Mouse (Mus musculus) ES-E14 (cell line): Measurements from ENCODE around the gene Ptprs. TPM values are rescaled to one million over a fixed set of nuclear protein-coding genes. Genes with fewer than 3 reads are reported as not detected.

ENCODE experiments used
- DNase-seq: peaks from one replicate; pipeline ENCODE4 v3.0.0-alpha.2; 2013; ENCODE audit warnings: low read depth, low spot score
- H3K27ac ChIP-seq: 2 replicates; pipeline ENCODE4 v1.5.1; 2012; ENCODE audit warnings: low read depth, mild to moderate bottlenecking, low read length, moderate library complexity, mixed read lengths; ENCODE audit not compliant: poor library complexity, insufficient read depth, severe bottlenecking
- H3K36me3 ChIP-seq: 2 replicates; pipeline ENCODE4 v1.6.1; 2012; ENCODE audit warnings: mild to moderate bottlenecking, low read length, moderate library complexity, mixed read lengths; ENCODE audit not compliant: control insufficient read depth, poor library complexity, insufficient read depth, severe bottlenecking
- H3K4me1 ChIP-seq, 2 experiments: fragments of 150-350 bp in 1 of 2; sonication (generic) in 1 of 2; 2 replicates each; pipeline ENCODE4 v1.6.1; 2012; ENCODE audit warnings: low read length in 2 of 2, mild to moderate bottlenecking in 1 of 2, mixed read lengths in 1 of 2; ENCODE audit not compliant: control insufficient read depth in 2 of 2, insufficient read depth in 2 of 2, poor library complexity in 1 of 2
- H3K4me3 ChIP-seq, 2 experiments: fragments of 150-350 bp in 1 of 2; sonication (generic) in 1 of 2; 2 replicates each; pipeline ENCODE4 v1.5.1; 2012; ENCODE audit warnings: low read length in 2 of 2, low read depth in 1 of 2, mild to moderate bottlenecking in 1 of 2, mixed read lengths in 1 of 2; ENCODE audit not compliant: insufficient read depth in 1 of 2, poor library complexity in 1 of 2, severe bottlenecking in 1 of 2
- H3K9ac ChIP-seq: 2 replicates; pipeline ENCODE4 v1.6.1; 2012; ENCODE audit warnings: low read depth, mild to moderate bottlenecking, low read length, mixed read lengths; ENCODE audit not compliant: poor library complexity, insufficient read depth, severe bottlenecking
- H3K9me3 ChIP-seq: fragments of 150-350 bp; sonication (generic); 2 replicates; pipeline ENCODE4 v1.6.1; 2012; ENCODE audit warnings: low read depth, mild to moderate bottlenecking, low read length; ENCODE audit not compliant: control insufficient read depth, insufficient read depth
- CHD2 ChIP-seq: IDR thresholded peaks from 2 replicates; pipeline ENCODE4 v1.6.1; 2014; ENCODE audit warnings: mild to moderate bottlenecking, low read depth, low read length, inconsistent platforms
- HCFC1 ChIP-seq: IDR thresholded peaks from 2 replicates; pipeline ENCODE4 v1.6.1; 2012; ENCODE audit warnings: low read length, inconsistent platforms, borderline replicate concordance; ENCODE audit not compliant: insufficient read depth
- MAFK ChIP-seq: IDR thresholded peaks from 2 replicates; pipeline ENCODE4 v1.6.1; 2014; ENCODE audit warnings: mild to moderate bottlenecking, low read depth, low read length, inconsistent platforms; ENCODE audit not compliant: insufficient read depth
- ZC3H11A ChIP-seq: IDR thresholded peaks from 2 replicates; pipeline ENCODE4 v1.6.1; 2012; ENCODE audit warnings: low read depth, mild to moderate bottlenecking, inconsistent platforms, low read length, borderline replicate concordance
- ZNF384 ChIP-seq: IDR thresholded peaks from 2 replicates; pipeline ENCODE4 v1.6.1; 2012; ENCODE audit warnings: low read depth, low read length, inconsistent platforms
- in situ Hi-C, 2 experiments: fragments of 600-800 bp; cut with MboI; formaldehyde crosslinking; loops; one replicate each; pipeline ENCODE4 v1.15.1; 2025; ENCODE audit warnings: low sequenced_read_pairs in 2 of 2, inconsistent platforms in 1 of 2; ENCODE audit not compliant: unreplicated experiment in 2 of 2
- total RNA-seq: library from RNA; depleted of rRNA; stranded (reverse); fragments of 300-350 nt; gene quantifications from 2 replicates; pipeline ENCODE4 v1.2.3, GENCODE M21; 2012

The Ptprs gene
- total RNA-seq, 1 experiment = 128 TPM

DNA sequence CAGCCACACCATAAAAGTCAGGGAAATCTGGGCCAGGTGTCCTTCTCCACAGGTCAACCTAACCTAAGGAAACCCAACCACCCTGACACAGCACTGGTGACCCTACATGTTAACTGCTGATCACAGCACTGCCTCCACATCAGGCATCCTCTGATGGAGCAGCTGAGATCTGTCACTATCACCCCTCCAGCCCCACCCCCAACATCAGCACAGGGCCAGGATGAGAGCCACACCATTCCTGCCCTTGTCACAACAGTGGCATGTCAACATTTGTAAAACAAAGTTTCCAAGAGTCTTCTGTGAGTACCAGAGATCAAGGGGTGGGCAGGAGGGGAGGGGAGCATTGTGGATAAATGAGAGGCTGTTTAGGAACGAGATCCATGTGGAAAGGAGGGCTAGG, 12.8 kb downstream of the Ptprs start:
- peaks cover 3 to 17% of the 10 kb centered on the region in 2 experiments; a peak in 2 of 4 replicates for H3K4me1 ChIP-seq
- no peak for DNase-seq

DNA sequence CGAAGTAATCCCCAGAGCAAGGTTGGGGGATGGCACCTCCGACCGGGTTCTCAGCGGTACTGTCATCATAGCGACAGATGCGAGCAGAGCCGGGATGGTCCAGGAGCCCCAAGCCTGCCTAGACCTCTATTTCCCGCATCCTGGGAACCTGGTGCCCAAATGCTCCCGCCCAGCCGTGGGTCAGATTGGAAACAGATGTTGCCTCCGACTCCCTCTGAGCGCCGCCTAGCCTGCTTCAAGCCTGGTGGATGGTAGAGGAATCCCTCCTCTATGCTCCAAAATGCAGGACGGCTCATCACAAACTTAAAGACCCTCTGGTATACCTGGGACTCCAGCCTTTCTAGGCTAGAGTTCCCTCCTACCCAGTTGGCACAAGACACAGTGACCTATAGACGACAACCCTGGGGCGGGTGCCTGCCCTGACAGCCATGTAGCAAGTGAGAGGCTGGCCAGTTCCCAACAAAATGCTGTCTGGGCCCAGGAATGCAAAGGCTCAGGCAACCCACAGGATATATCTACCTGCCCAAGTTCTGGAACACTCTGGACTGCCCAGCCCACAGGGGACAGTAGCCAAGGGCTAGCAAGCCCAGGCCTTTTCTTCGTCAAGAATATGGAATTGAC, 13.3 kb downstream of the Ptprs start:
- Histone ChIP-seq H3K36me3 (no peaks in the 10 kb centered on the region), H3K27ac (no peak overlapping the region), H3K4me1 (peaks cover 3 to 14% of the 10 kb centered on the region in 2 experiments; a peak in 2 of 4 replicates), H3K9ac (peak overlapping the region; percentile 50; the same call in 1 of the 2 replicates), H3K9me3 (no peaks in the 10 kb centered on the region), H3K4me3 (peak overlapping the region; percentile 59 to 74)
- no peak for TF ChIP-seq CHD2
- TF ChIP-seq ZC3H11A = no peak
- no peak for TF ChIP-seq ZNF384
- no peak for TF ChIP-seq HCFC1
- no peak for TF ChIP-seq MAFK
- in situ Hi-C loops = no loop called here
- DNase-seq = no peak

More for the DNA sequence above, 12.8 kb downstream of the Ptprs start:
- in situ Hi-C loops = no loop called here
- Histone ChIP-seq H3K27ac (no peak overlapping the region), H3K9ac (no peak overlapping the region), H3K36me3 (peaks cover 2% of the 10 kb centered on the region; the same call in 1 of the 2 replicates), H3K4me3 (no peak overlapping the region), H3K9me3 (no peaks in the 10 kb centered on the region)
- TF ChIP-seq ZNF384 (no peak), MAFK (no peak), CHD2 (no peak), HCFC1 (no peak), ZC3H11A (no peak)

- Histone ChIP-seq H3K36me3 (peaks cover 1% of the 10 kb centered on the region; the same call in 1 of the 2 replicates), H3K9me3 (no peaks in the 10 kb centered on the region), H3K4me1 (peaks cover 3 to 10% of the 10 kb centered on the region in 2 experiments; a peak in 2 of 4 replicates), H3K4me3 (peak overlapping the region; percentile 67 to 92), H3K9ac (peak overlapping the region; percentile 50), H3K27ac (no peak overlapping the region)
- peak; percentile 100 for DNase-seq
- no peak for TF ChIP-seq ZNF384
- no peak for TF ChIP-seq ZC3H11A
- no peak for TF ChIP-seq MAFK
- TF ChIP-seq CHD2 = no peak
- TF ChIP-seq HCFC1 = no peak
- in situ Hi-C loops = no loop called here
Observed at GRCm38 (mm10) chr17:56461771-56462743, 14.2 kb downstream of the Ptprs start.

- no peaks in the 10 kb centered on the region for H3K9me3 ChIP-seq
- H3K27ac ChIP-seq = no peak overlapping the region
- TF ChIP-seq HCFC1 = no peak
- TF ChIP-seq ZNF384 = no peak
- no peak for TF ChIP-seq CHD2
- no peak for TF ChIP-seq ZC3H11A
- no peak for TF ChIP-seq MAFK
- peaks cover 5% of the 10 kb centered on the region; the same call in 1 of the 2 replicates for H3K36me3 ChIP-seq
- in situ Hi-C loops = no loop called here
- H3K4me3 ChIP-seq = no peak overlapping the region; a peak in 1 of 4 replicates
- H3K9ac ChIP-seq = no peak overlapping the region
- no peak for DNase-seq
- H3K4me1 ChIP-seq = peaks cover 3 to 8% of the 10 kb centered on the region in 2 experiments; a peak in 2 of 4 replicates
Observed at GRCm38 (mm10) chr17:56460876-56461275, 15.4 kb downstream of the Ptprs start.
